In the genomic region with DNA sequence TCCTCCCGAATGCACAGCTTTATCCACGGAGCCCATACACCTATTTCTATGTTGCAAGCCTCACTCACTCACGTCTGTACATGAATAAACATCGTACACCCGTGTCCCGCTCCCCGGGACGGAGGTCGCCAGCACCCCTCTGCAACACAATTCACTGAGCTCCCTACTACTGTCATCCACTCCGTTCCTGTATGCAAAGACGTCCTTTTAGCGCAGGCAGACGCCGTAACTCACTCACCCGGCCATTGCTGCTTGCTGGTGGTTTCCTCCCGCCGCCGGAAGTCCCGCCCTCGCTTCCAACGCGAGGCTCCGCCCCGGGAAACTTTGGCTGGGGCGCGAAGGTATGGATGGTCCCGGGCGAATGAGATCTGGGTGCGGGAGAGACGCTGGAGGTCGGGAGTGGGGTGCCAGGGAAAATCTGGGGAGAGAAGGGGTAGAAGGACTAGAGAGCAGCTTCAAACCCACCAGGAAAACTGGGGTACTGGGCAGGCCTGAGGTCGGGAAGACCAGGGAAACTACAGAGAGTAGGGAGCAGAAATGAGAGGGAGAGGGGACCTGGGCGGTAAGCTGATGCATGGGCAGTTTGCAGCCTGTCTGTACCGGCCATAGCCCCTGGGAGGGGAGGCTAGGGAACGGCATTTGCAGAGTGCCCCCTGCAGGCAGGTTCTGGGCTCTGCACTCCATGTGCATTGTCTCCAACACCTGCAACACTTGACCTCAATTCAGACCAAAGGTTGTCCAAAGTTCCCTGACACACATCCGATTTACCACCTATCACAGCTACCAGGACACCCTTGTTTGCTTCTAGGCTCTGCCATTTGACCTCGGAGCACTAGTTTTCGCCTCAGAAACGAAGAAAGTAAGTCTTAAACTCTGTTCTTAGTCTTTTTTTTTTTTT, we compare ENCODE assay signal across 8 mouse cellular contexts. TPM values are rescaled to one million over a fixed set of nuclear protein-coding genes. Genes with fewer than 3 reads are reported as not detected.
A peak's percentile ranks its signal among the peaks of the same experiment; 100 is the strongest.
DNase-seq lines count a peak whose midpoint lies in the region; ATAC-seq lines count a peak whose summit lies in the region.

A gene (minus strand): TSS at position 284 of the 898 bp plus-strand sequence.

- H3K4me1 ChIP-seq in hindbrain, embryonic 16.5 days (ENCODE audit: control insufficient read depth, insufficient read depth, low read depth, low read length) = peaks cover 18% of the 10 kb centered on the region

- no peaks in the 10 kb centered on the region for H3K27me3 ChIP-seq in hindbrain, embryonic 16.5 days (replicated peaks; ENCODE audit: control insufficient read depth, insufficient read depth, low read length)

- peak within 1 kb of the TSS; percentile 78 for H3K27ac ChIP-seq in hindbrain, embryonic 16.5 days (ENCODE audit: low read depth, low read length)

- DNase-seq in WW6 (ENCODE audit: low read depth, low spot score) = peak; percentile 86
- peak; percentile 66 to 75 for DNase-seq in cerebellum, postnatal 4 days (ENCODE audit: low spot score in 2 of 2)
- peak; percentile 86 for DNase-seq in gastrocnemius, adult 18-20 months (ENCODE audit: low spot score)
- DNase-seq in left cerebral cortex, adult 11 months (ENCODE audit: low spot score) = peak; percentile 67
- DNase-seq in lung, postnatal 4 days = peak; percentile 88 to 89
- peak; percentile 89 for DNase-seq in retina, postnatal 1 day
- DNase-seq in thymus, postnatal 4 days = peak; percentile 93

- peaks cover 10% of the 10 kb centered on the region for H3K36me3 ChIP-seq in hindbrain, embryonic 16.5 days (ENCODE audit: control insufficient read depth, insufficient read depth, low read length)

- H3K9me3 ChIP-seq in hindbrain, embryonic 16.5 days (ENCODE audit: control insufficient read depth, low read length) = no peaks in the 10 kb centered on the region

- H3K4me3 ChIP-seq in hindbrain, embryonic 16.5 days (ENCODE audit: low read length) = peak within 1 kb of the TSS; percentile 61

- 1% methylated on average over 39 of the region's 39 CpGs for WGBS in hindbrain, embryonic 16.5 days

- H3K4me2 ChIP-seq in hindbrain, embryonic 16.5 days (ENCODE audit: low read length) = peak within 1 kb of the TSS; percentile 96

- peak; percentile 82 for ATAC-seq in hindbrain, embryonic 16.5 days

- peak within 1 kb of the TSS; percentile 75 for H3K9ac ChIP-seq in hindbrain, embryonic 16.5 days (ENCODE audit: low read depth, low read length)

RNA-seq across cellular contexts. Expression of the gene that starts here (rescaled TPM):
- 1 to 10 TPM; 5.8 to 6.2 TPM for total RNA-seq in gastrocnemius, adult 18-20 months (2021)
- polyA plus RNA-seq in hindbrain, embryonic 16.5 days (2015; fragmentation: Nextera tagmentation; extraction: Ambion mirVana) = 22.5 and 23.3 TPM in 2 replicates

Comparison
In these comparisons a context has a peak if more than half of its experiments do, and no peak if none do; other contexts are left out.
1. Peak in every context shown above with its lines: DNase-seq, ATAC-seq, H3K4me3 ChIP-seq and H3K27ac ChIP-seq.